Mouse (Mus musculus) Patski (cell line): ENCODE measurements at regions not wholly inside any gene's neighbourhood (a gene's known extent, or its start where the extent isn't known, plus 50 kb on each side); places are given as distances from the start of the nearest gene placed in this dataset.
"Not testable (repeated sequence)": the region's sequence is repeated elsewhere in the genome, so short reads cannot be mapped to it uniquely, and the experiment has no call there.

Experiments used
- ATAC-seq: fragments of 100-300 bp; one replicate; pipeline ENCODE4 v1.8.0; 2021
- CTCF ChIA-PET: fragments of 350-600 bp; sonication (Branson Sonifier 250); formaldehyde crosslinking; loops from one replicate; lab custom pipeline; 2022; ENCODE audit warnings: inconsistent platforms; lab: Charles Lee
- POLR2A ChIA-PET: fragments of 350-600 bp; sonication (Branson Sonifier 250); formaldehyde crosslinking; loops from one replicate; lab custom pipeline; 2022; ENCODE audit warnings: antibody characterized with exemption, inconsistent platforms; lab: Charles Lee
- DNase-seq: peaks from one replicate; pipeline ENCODE4 v3.0.0-alpha.2; 2011; ENCODE audit warnings: low read depth, low spot score
- H3K27me3 ChIP-seq: fragments of 371-371 bp; one replicate; pipeline ENCODE4 v1.5.1; 2021
- CTCF ChIP-seq: fragments of 100-300 bp; IDR thresholded peaks from one replicate; pipeline ENCODE4 v1.5.1; 2021
- in situ Hi-C: fragments of 300-500 bp; cut with MboI; formaldehyde crosslinking; loops from 3 replicates; pipeline ENCODE4 v1.11.1; 2018; ENCODE audit warnings: low pct_unique_long_range_greater_than_20kb, mixed read lengths

DNA sequence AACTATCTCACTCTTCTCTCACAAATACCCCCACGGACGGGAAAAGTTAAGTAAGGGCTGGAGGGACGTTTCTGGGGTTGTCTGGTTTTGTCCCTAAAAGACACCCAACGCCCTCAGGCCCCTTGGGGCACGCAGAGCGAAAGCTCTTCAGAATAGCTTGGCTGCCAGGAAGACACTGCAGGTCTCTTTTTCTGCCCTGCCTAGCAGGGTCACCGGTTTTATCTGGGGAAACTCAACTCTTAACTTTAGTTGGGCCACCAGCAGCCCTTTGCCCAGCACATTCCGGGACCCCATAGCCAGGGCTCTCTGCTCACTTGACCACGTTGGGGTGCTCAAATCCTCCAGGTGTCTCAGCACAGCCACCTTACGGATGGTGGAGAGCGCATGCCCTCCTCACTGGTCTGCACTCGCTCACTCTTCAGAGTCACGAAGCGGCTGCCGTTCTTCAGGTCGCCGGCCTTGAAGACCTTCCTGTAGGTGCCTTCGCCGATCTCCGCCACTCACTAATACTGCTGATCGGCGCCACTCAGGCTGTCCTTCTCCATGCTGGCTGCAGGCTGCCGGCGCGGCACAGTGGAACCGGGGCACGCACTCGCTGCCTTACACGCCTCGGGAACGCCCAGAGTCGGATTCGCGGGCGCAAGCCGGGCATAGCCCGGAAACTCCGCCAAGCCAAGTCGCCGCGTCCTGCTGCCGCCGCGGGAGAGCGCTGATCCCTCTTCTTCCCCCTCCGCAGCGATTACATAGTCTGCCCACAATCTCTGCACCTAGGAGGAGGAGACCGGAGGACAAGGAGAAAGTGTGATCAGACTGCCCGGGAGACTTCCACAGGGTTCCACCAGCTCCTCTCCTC is 83.0 kb downstream of the Ulbp1 start:
- in situ Hi-C loops = no loop called here
- DNase-seq = no peak

GRCm38 (mm10) chr10:7358791-7359190 is 114.6 kb downstream of the Ulbp1 start:
- ATAC-seq, DNase-seq, in situ Hi-C loops, POLR2A ChIA-PET, CTCF ChIA-PET, H3K27me3 ChIP-seq: not testable (repeated sequence)

More for the DNA sequence above, 83.0 kb downstream of the Ulbp1 start:
- POLR2A ChIA-PET = no interaction called here
- ATAC-seq = peak; percentile 60
- H3K27me3 ChIP-seq = no peaks in the 10 kb centered on the region
- CTCF ChIA-PET = no interaction called here
- no peak for TF ChIP-seq CTCF

DNA sequence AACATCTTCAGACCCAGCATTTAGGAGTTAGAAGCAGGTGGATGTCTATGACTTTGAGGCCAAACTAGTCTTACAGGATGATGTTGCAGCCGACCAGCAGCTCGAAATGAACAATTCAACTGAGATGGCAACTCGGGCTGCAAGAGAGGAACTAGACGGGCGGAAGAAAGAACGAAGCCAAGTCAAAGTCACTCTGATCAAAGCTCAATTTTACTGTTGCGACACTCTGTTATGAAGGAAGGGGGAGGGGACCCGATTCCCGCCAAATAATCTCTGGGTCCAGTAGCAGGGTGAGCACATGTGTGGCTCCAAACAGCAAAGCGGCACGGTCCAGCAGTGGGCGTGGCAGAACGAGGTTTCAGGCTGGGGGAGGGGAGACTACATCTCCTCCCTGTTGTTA is 129.1 kb downstream of the Ulbp1 start:
- DNase-seq, in situ Hi-C loops, POLR2A ChIA-PET, H3K27me3 ChIP-seq, ATAC-seq: not testable (repeated sequence)
- CTCF ChIA-PET = interaction anchor here (2.0 kb wide), 1 partner anchor 11 kb away, joined by 5 read pairs; no protein-coding TSS in a partner anchor

DNA sequence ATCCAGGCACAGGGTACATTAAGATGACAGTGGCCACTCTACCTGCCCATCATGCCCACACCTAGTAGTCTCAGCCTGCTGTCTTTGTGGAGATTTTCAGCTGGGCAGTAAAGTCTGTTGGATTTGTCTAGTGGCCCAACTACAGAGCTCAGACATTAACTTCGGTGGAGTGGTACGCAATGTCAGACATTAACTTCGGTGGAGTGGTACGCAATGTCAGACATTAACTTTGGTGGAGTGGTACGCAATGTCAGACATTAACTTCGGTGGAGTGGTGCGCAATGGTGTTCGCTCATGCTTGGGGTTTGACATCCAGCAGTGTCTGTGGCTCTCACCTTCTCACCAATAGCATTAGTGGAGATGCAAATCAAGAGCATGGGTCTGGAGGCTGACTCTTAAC is 129.7 kb downstream of the Ulbp1 start:
- POLR2A ChIA-PET, DNase-seq, ATAC-seq, H3K27me3 ChIP-seq, in situ Hi-C loops: not testable (repeated sequence)
- CTCF ChIA-PET = interaction anchor here (2.0 kb wide), 1 partner anchor 11 kb away, joined by 5 read pairs; no protein-coding TSS in a partner anchor

DNA sequence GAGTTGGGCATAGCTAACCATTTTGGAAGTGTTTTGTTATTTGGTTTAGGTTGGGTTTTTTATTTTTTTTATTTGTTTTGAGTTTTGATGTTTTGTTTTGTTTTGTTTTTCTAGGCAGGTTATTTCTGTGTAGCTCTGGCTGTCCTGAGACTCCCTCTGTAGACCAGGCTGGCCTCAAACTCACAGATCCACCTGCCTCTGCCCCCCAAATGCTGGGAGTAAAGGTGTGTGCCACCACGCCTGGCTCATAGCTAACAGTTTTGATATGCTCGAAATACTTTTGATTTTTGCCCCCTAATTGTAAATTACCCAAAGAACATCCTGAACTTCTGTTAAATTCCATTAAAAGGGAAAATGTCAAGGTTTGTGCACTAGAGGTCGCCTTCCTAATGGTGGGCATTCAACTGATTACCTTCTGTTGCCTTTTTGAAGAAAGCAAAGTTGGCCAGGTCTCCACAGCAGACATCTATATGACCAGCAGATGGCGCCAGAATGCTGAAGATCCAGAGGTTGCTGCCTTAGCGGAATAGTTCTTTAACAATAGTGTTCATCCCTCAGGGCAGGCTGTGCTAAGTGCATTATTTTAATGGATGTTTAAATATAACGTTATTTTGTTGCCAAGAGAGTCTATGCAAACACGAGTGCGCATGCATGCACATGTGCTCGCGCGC is 121.2 kb upstream of the Cnksr3 start:
- peak; percentile 82 for TF ChIP-seq CTCF
- POLR2A ChIA-PET = interaction anchor here (1.2 kb wide), 1 partner anchor 121 kb away, joined by 3 read pairs; the partner anchor contains the start of gene Cnksr3
- ATAC-seq (peak; percentile 93), DNase-seq (peak; percentile 77)
- H3K27me3 ChIP-seq = no peaks in the 10 kb centered on the region
- CTCF ChIA-PET = interaction anchor here (0.7 to 1.9 kb wide), 16 partner anchors 10 to 418 kb away, joined by 3 to 16 read pairs (median 3); no protein-coding TSS in a partner anchor
- in situ Hi-C loops = no loop called here

DNA sequence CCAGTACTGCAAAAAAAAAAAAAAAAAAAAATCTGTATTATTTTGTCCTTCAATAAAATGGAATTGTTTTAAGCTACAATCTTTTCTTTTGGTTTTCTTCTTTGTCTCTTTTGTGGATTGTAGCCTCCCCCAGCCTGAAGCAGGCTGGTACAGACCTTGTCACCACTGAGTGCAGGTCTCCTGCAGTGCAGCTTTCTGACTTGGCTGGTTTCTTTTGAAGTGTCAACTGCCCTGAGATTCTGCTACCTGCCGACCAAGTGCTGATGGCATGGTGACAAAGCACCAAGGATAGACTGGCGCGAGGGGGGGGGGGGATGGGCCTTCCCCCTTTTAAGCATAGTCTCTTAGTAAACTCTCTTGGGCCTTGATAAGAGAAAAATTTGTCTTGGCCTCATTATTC is 116.2 kb upstream of the Cnksr3 start:
- no peak for DNase-seq
- no peaks in the 10 kb centered on the region for H3K27me3 ChIP-seq
- ChIA-PET CTCF (no interaction called here), POLR2A (no interaction called here)
- no peak for TF ChIP-seq CTCF
- ATAC-seq = no peak
- in situ Hi-C loops = no loop called here

DNA sequence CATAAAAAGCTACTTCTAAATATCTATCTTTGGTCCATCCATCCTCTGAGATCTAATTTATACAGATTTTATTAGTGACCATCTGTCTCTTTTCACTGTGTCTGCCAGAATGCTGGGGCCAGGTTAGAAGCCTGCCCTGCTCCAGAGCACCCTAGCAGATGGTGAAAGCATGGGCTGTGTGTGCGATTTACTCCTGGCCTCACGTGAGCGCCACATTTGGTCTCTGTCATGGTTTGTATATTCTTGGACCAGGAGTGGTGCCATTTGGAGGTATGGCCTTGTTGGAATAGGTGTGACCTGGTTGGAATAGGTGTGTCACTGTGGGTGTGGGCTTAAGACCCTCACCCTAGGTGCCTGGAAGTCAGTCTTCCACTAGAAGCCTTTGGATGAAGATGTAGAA is 115.0 kb upstream of the Cnksr3 start:
- in situ Hi-C loops, CTCF ChIA-PET, POLR2A ChIA-PET, H3K27me3 ChIP-seq, ATAC-seq, DNase-seq: not testable (repeated sequence)

GRCm38 (mm10) chr10:7325074-7325473 is 113.0 kb upstream of the Cnksr3 start:
- no peak for TF ChIP-seq CTCF
- no peak for DNase-seq
- ATAC-seq = no peak
- in situ Hi-C loops = no loop called here
- CTCF ChIA-PET = no interaction called here
- POLR2A ChIA-PET = no interaction called here
- no peaks in the 10 kb centered on the region for H3K27me3 ChIP-seq

DNA sequence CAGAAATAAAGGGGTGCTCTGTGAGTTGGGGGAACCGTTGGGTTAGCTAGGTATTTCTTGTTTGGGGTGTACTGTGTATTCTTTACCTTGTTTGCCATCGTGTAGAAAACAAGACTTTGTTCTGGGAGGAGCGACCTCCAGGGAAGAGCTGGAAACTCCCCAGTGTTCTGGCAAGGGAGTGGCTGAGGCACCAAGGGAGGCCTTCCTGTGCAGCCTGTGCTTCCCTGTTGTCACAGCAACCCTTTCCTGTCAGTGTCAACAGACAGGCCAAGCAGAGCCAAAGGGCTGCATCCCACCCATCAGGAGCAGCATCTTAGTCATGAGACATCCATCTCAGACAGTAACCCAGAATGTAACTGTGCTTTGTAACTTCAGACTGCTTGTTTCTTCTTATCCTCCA is 111.2 kb upstream of the Cnksr3 start:
- POLR2A ChIA-PET = no interaction called here
- DNase-seq = no peak
- ATAC-seq = no peak
- CTCF ChIA-PET = interaction anchor here (2.4 kb wide), 1 partner anchor 9 kb away, joined by 16 read pairs; no protein-coding TSS in a partner anchor
- in situ Hi-C loops = no loop called here
- no peak for TF ChIP-seq CTCF
- H3K27me3 ChIP-seq = no peaks in the 10 kb centered on the region

DNA sequence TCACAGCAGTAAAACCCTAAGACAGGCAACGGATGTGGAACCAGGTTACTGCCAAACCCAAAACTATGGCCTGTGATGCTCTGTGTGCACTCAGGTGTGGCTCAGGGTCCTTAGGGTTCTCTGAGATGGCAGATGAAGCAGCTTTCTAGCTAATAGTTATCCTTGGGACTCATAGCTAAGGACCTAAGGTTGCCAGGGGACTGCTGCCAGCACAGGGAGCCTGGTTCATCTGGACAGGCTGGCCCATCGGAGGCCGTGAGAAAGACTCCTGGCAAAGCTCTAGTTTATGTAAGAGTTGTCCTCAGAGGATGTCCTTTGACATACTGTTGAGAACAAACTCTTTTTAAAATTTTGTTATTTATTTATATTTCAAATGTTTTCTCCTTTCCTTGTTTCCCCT is 97.9 kb upstream of the Cnksr3 start:
- ChIA-PET POLR2A (interaction anchor here (0.6 kb wide), 1 partner anchor 120 kb away, joined by 4 read pairs; no protein-coding TSS in a partner anchor), CTCF (no interaction called here)
- no peaks in the 10 kb centered on the region for H3K27me3 ChIP-seq
- no peak for DNase-seq
- no peak for ATAC-seq
- in situ Hi-C loops = loop anchor here (5.0 kb wide), 1 partner anchor 52 kb away; no protein-coding TSS in a partner anchor
- TF ChIP-seq CTCF = no peak

DNA sequence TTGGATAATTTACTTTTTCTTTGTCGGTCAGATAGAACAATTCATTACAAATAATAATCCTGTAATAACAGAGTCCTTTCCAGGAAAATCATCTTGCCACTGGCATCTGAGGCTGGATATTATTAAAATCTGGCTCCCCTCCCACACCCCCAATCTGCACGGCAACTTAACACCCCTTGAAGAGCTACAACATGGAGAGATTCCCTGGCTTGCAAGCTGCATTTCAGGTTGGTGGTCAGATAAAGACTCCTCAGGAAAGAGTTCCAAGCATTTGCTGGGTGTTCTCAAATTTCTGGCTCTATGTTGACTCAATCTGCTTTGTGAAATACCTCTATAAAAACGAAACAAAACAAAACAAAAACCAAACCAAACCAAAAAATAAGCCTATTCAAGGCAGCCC is 93.8 kb upstream of the Cnksr3 start:
- DNase-seq, CTCF ChIA-PET, ATAC-seq, POLR2A ChIA-PET, H3K27me3 ChIP-seq: not testable (repeated sequence)
- in situ Hi-C loops = loop anchor here (5.0 kb wide), 1 partner anchor 56 kb away; no protein-coding TSS in a partner anchor
